Mouse (Mus musculus) kidney, embryonic 14.5 days (tissue): ENCODE measurements at regions not wholly inside any gene's neighbourhood (a gene's known extent, or its start where the extent isn't known, plus 50 kb on each side); places are given as distances from the start of the nearest gene placed in this dataset.
"Not testable (repeated sequence)": the region's sequence is repeated elsewhere in the genome, so short reads cannot be mapped to it uniquely, and the experiment has no call there.

Experiments
- ATAC-seq: fragments of 200-750 bp; cut with Nextera tagmentation; 2 replicates; pipeline ENCODE4 v1.8.0; 2017; ENCODE audit warnings: moderate number of reproducible peaks, mild to moderate bottlenecking, moderate TSS enrichment, moderate library complexity; ENCODE audit not compliant: low FRiP score, low TSS enrichment
- H3K27ac ChIP-seq: fragments of 300-500 bp; sonication (generic); 2 replicates; pipeline ENCODE4 v1.5.1; 2014; ENCODE audit warnings: low read depth, mild to moderate bottlenecking, low read length, moderate library complexity, mixed read lengths
- H3K27me3 ChIP-seq: fragments of 300-500 bp; sonication (generic); 2 replicates; pipeline ENCODE4 v1.6.1; 2014; ENCODE audit warnings: mild to moderate bottlenecking, low read length; ENCODE audit not compliant: control insufficient read depth, insufficient read depth
- H3K36me3 ChIP-seq: fragments of 300-500 bp; sonication (generic); 2 replicates; pipeline ENCODE4 v1.6.1; 2014; ENCODE audit warnings: low read length, mixed read lengths; ENCODE audit not compliant: control insufficient read depth, insufficient read depth
- H3K4me1 ChIP-seq: fragments of 300-500 bp; sonication (generic); 2 replicates; pipeline ENCODE4 v1.6.1; 2014; ENCODE audit warnings: low read length, mixed read lengths; ENCODE audit not compliant: control insufficient read depth, insufficient read depth
- H3K4me2 ChIP-seq: fragments of 300-500 bp; sonication (generic); replicated peaks from 2 replicates; pipeline ENCODE4 v1.6.1; 2014; ENCODE audit warnings: low read depth, mild to moderate bottlenecking, low read length
- H3K4me3 ChIP-seq: fragments of 300-500 bp; sonication (generic); 2 replicates; pipeline ENCODE4 v1.5.1; 2014; ENCODE audit warnings: mild to moderate bottlenecking, low read length
- H3K9ac ChIP-seq: fragments of 300-500 bp; sonication (generic); 2 replicates; pipeline ENCODE4 v1.6.1; 2014; ENCODE audit warnings: low read depth, mild to moderate bottlenecking, low read length, moderate library complexity
- H3K9me3 ChIP-seq: fragments of 300-500 bp; sonication (generic); 2 replicates; pipeline ENCODE4 v1.6.1; 2016; ENCODE audit warnings: low read length; ENCODE audit not compliant: control insufficient read depth
- WGBS: fragments of 180-500 bp; shearing (Covaris S2); extraction: QIAGEN DNeasy Blood & Tissue Kit; methylation state at CpG from one replicate; pipeline ENCODE4 v1.1.7; 2014; 5-methylcytosine and 5-hydroxymethylcytosine counted together

DNA sequence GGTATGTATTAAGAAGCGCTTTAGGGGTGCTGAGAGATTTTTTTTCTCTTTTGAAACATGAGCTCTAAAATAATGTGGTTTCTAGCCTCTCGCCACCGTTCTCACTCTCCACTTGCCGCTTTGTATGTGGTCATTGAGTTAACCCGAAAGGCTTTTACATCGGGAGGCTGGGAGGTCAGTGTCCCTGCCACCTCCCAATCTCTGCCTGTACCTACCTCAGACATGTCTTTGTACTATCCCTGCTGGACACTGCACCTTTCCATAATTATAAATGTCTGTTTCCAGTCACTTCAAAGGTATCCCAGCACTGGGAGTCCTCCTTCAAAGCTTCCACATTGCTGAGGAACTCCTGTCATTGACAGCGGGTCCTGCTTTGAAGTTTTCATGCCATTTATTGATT is 347.6 kb upstream of the Tbc1d2b start:
- H3K27ac ChIP-seq: no peak overlapping the region
- 86% methylated on average over 7 of the region's 7 CpGs for WGBS
- no peak for ATAC-seq
- no peaks in the 10 kb centered on the region for H3K9me3 ChIP-seq
- no peak overlapping the region for H3K9ac ChIP-seq
- H3K36me3 ChIP-seq: no peaks in the 10 kb centered on the region
- H3K4me3 ChIP-seq: no peak overlapping the region
- H3K4me1 ChIP-seq: no peaks in the 10 kb centered on the region
- H3K27me3 ChIP-seq: no peaks in the 10 kb centered on the region
- no peak overlapping the region for H3K4me2 ChIP-seq

DNA sequence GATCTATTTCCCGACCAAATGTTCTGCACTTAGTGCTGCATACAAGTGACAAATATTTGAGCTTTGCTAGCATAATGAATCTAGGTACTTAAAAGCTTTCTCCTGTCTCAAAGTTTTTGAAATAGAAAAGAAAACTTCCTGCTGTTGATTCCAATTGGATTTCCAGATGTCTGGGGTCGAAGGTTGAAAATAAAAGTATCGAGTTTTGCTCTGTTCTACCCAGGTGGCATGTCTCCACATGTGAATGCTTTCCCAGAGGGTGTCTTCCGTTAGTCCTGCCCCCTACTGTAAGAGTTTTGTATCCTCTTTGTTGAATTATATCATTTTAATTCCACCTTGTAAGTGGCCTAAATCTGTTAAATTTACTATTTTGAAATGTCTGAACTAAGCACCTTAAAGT is 327.3 kb upstream of the Tbc1d2b start:
- no peaks in the 10 kb centered on the region for H3K36me3 ChIP-seq
- no peak overlapping the region for H3K9ac ChIP-seq
- no peak overlapping the region for H3K4me3 ChIP-seq
- 37% methylated on average over 4 of the region's 4 CpGs for WGBS
- ATAC-seq: 0 out of 2 replicates have a peak, but pooled peaks have one; percentile 55
- H3K27ac ChIP-seq: no peak overlapping the region
- H3K9me3 ChIP-seq: no peaks in the 10 kb centered on the region
- H3K4me2 ChIP-seq: no peak overlapping the region
- H3K27me3 ChIP-seq: no peaks in the 10 kb centered on the region
- H3K4me1 ChIP-seq: no peaks in the 10 kb centered on the region

DNA sequence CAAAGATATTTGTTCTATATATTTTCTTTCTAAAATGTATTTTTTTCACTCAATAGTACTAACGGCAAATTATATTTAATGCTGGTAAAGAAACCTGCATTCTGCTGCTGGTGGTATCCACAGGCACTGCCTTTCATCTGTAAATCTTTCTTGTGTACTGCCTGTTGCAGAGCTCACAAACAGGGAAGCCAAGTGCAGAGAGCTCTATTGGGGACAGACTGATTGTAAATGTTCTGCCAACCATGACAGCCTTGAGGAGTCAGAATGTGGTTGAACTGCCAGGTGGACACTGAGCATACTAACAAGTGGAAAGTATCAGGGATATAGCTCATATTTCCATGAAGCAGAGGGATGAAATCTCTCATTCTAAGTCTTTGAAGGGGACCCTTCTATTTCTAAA is 286.1 kb upstream of the Tbc1d2b start:
- Histone ChIP-seq H3K27ac (no peak overlapping the region), H3K4me3 (no peak overlapping the region), H3K9me3 (no peaks in the 10 kb centered on the region), H3K9ac (no peak overlapping the region), H3K27me3 (no peaks in the 10 kb centered on the region), H3K36me3 (no peaks in the 10 kb centered on the region), H3K4me2 (no peak overlapping the region), H3K4me1 (no peaks in the 10 kb centered on the region)
- WGBS: 82% methylated on average over 1 of the region's 1 CpGs
- no peak for ATAC-seq

DNA sequence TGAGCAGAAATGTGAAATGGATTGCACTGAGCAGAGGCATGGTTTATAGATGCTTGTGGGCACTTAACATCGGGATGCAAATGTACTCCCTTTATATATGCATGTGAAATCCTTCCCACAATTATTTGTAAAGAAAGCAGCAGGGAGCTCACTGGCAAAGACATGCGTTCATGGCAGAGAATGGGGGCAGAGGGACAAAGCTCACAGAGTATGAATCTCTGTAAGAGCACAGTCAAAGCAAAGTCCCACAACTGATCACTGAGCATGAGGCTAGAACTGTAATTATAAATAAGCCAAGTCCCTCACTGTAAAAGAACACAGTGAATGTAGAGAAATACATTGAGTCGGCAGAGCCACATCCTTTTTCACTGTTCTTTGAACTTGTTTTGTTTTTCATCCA is 285.6 kb upstream of the Tbc1d2b start:
- no peaks in the 10 kb centered on the region for H3K9me3 ChIP-seq
- no peak overlapping the region for H3K4me2 ChIP-seq
- H3K9ac ChIP-seq: no peak overlapping the region
- no peak overlapping the region for H3K27ac ChIP-seq
- 78% methylated on average over 3 of the region's 3 CpGs for WGBS
- H3K36me3 ChIP-seq: no peaks in the 10 kb centered on the region
- H3K4me3 ChIP-seq: no peak overlapping the region
- no peak for ATAC-seq
- no peaks in the 10 kb centered on the region for H3K27me3 ChIP-seq
- no peaks in the 10 kb centered on the region for H3K4me1 ChIP-seq

DNA sequence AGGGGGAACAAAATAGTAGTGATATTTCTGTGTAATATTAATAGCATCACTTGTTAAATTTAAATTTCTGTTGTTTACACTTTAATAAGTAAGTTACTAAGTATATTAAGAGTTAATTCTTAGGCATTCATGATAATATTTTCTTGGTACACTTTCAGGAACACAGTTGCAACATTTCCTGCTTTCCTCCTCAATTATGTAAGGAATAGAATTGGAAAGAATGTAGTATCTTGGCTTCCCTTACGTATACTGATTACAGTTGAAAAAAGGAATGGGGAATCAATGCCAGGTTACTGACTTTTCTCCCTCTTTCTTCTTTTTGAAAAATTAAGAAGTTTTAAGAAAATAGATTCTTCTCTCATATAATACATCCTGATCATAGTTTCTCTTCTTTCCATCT is 277.3 kb upstream of the Tbc1d2b start:
- no peak overlapping the region for H3K4me2 ChIP-seq
- no peak for ATAC-seq
- 92% methylated on average over 1 of the region's 1 CpGs for WGBS
- H3K4me3 ChIP-seq: no peak overlapping the region
- no peaks in the 10 kb centered on the region for H3K27me3 ChIP-seq
- H3K36me3 ChIP-seq: no peaks in the 10 kb centered on the region
- no peak overlapping the region for H3K9ac ChIP-seq
- no peaks in the 10 kb centered on the region for H3K4me1 ChIP-seq
- H3K27ac ChIP-seq: no peak overlapping the region
- no peaks in the 10 kb centered on the region for H3K9me3 ChIP-seq

DNA sequence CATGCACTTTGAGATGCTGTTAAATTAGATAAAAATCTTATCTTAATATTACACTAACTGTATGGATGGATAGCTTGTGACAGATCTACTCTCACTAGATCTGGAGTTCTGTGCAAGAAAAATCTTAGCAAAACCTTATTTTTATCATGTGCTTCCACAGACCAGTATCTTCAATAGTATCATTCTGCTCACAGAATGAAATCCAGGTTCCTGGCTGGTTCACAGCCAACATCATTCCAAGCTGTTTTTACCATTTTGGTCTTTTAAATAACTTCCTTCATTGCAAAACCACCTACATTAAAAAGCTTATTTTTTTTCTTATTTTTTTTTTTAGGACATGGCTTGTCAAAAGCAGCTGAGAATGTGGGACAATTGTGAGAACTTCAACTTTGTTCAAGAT is 276.1 kb upstream of the Tbc1d2b start:
- ATAC-seq: no peak

DNA sequence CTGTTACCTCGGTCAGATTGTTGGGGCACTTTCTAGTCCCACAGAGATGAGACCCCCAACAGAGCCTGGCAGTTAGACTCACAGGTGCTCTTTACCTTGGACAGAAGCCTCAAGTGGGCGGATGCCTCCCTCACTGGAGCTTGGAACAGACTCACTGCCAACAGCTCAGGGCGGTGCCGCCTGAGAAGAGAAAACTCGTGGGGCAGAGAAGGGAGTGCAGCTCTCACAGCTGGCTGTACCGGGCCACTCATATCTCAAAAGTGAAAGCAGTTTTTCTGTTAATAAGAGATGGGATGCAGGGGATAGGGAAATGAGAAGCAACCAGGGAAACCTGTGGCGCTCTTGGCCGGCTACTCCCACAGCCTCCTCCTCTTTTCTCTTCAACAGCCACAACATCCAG is 267.1 kb upstream of the Tbc1d2b start:
- 71% methylated on average over 8 of the region's 8 CpGs for WGBS
- not testable (repeated sequence) for H3K27me3 ChIP-seq, H3K27ac ChIP-seq, ATAC-seq, H3K9ac ChIP-seq, H3K4me1 ChIP-seq, H3K4me3 ChIP-seq, H3K36me3 ChIP-seq, H3K9me3 ChIP-seq, H3K4me2 ChIP-seq

More for the DNA sequence above, 276.1 kb upstream of the Tbc1d2b start:
- Histone ChIP-seq H3K36me3 (no peaks in the 10 kb centered on the region), H3K27ac (no peak overlapping the region), H3K4me3 (no peak overlapping the region), H3K4me1 (no peaks in the 10 kb centered on the region), H3K27me3 (no peaks in the 10 kb centered on the region), H3K9ac (no peak overlapping the region), H3K4me2 (no peak overlapping the region), H3K9me3 (no peaks in the 10 kb centered on the region)

DNA sequence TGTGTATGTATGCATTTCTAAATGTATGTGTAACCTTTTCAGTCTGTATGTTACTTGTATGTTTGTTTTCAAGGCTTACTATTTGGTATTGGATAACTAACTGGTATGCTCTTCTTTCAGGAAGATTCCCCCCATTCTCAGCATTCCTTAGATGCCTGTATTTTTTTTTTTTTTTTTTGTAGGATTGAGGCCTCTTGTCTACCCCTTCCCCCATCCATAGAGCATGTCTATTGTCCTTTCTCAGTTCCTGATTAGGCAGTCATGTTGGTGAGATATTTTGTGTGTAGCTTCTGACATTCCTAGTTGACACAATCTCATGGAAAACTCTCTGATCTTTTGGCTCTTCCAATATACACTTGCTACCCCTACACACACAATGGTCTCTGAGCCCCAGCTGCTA is 262.8 kb upstream of the Tbc1d2b start:
- no peak overlapping the region for H3K9ac ChIP-seq
- no peak for ATAC-seq
- no peaks in the 10 kb centered on the region for H3K9me3 ChIP-seq
- no peaks in the 10 kb centered on the region for H3K4me1 ChIP-seq
- no peak overlapping the region for H3K4me2 ChIP-seq
- no peak overlapping the region for H3K4me3 ChIP-seq
- H3K36me3 ChIP-seq: no peaks in the 10 kb centered on the region
- no peak overlapping the region for H3K27ac ChIP-seq
- no peaks in the 10 kb centered on the region for H3K27me3 ChIP-seq

DNA sequence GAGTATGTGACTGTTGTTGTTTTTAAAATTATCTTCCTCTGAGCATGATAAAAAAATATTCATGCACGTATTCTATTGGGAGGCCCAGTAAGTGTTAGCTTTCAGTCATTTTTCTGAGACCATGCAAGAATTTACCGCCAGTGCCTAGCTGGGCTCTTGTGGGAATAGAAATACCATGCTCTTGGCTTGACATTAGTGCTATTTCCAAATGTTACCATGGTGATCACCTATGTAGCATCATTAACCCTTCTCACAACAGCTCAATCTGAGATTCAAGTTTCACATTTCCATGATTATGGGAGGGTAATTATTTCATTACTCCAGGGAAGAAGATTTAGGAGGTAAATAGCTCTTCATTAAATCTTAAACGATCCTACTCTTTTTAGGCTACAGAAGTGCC is 250.6 kb upstream of the Tbc1d2b start:
- H3K36me3 ChIP-seq: no peaks in the 10 kb centered on the region
- H3K4me2 ChIP-seq: no peak overlapping the region
- H3K27ac ChIP-seq: no peak overlapping the region
- H3K4me1 ChIP-seq: no peaks in the 10 kb centered on the region
- ATAC-seq: no peak
- WGBS: 81% methylated on average over 3 of the region's 3 CpGs
- no peaks in the 10 kb centered on the region for H3K9me3 ChIP-seq
- no peak overlapping the region for H3K9ac ChIP-seq
- no peak overlapping the region for H3K4me3 ChIP-seq
- H3K27me3 ChIP-seq: no peaks in the 10 kb centered on the region

DNA sequence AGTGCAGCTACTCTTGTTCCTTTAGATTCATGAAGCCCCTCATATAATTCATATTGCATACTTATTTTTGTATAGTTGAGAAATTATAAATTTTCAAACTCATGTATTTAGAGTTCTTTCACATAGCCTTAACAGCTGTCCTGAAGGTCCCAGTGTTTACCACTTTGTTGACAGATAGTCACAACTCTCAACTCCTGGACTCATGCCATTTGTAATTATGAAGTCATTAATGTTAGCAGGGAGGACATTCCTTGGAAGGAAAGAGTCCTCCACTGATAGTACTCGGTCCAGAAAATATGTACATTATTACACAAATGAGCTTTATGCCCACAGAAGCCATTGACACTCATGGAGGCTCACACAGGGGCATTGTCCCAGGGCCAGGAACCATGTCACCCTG is 224.3 kb upstream of the Tbc1d2b start:
- Histone ChIP-seq H3K9me3 (no peaks in the 10 kb centered on the region), H3K4me3 (no peak overlapping the region)

More for the DNA sequence above, 224.3 kb upstream of the Tbc1d2b start:
- WGBS: 73% methylated on average over 1 of the region's 1 CpGs
- Histone ChIP-seq H3K9ac (no peak overlapping the region), H3K4me2 (no peak overlapping the region), H3K27ac (no peak overlapping the region), H3K4me1 (no peaks in the 10 kb centered on the region), H3K36me3 (no peaks in the 10 kb centered on the region), H3K27me3 (no peaks in the 10 kb centered on the region)
- no peak for ATAC-seq
